Mouse (Mus musculus) hindbrain, embryonic 10.5 days (tissue): ENCODE measurements at regions not wholly inside any gene's neighbourhood (a gene's known extent, or its start where the extent isn't known, plus 50 kb on each side); places are given as distances from the start of the nearest gene placed in this dataset.
A peak's percentile ranks its signal among the peaks of the same experiment; 100 is the strongest.
"Not testable (repeated sequence)": the region's sequence is repeated elsewhere in the genome, so short reads cannot be mapped to it uniquely, and the experiment has no call there.

Source experiments
- DNase-seq: peaks from one replicate; pipeline ENCODE4 v3.0.0-alpha.2; 2017; ENCODE audit warnings: low spot score
- H3K27ac ChIP-seq: fragments of 300-500 bp; sonication (generic); 2 replicates; pipeline ENCODE4 v1.5.1; 2016; ENCODE audit warnings: mild to moderate bottlenecking, moderate library complexity
- H3K27me3 ChIP-seq: fragments of 300-500 bp; sonication (generic); 2 replicates; pipeline ENCODE4 v1.6.1; 2016; ENCODE audit warnings: mild to moderate bottlenecking; ENCODE audit not compliant: poor library complexity, insufficient read depth, severe bottlenecking
- H3K36me3 ChIP-seq: fragments of 300-500 bp; sonication (generic); 2 replicates; pipeline ENCODE4 v1.6.1; 2016; ENCODE audit warnings: mild to moderate bottlenecking, moderate library complexity
- H3K4me1 ChIP-seq: fragments of 300-500 bp; sonication (generic); replicated peaks from 2 replicates; pipeline ENCODE4 v1.6.1; 2016; ENCODE audit warnings: mild to moderate bottlenecking
- H3K4me3 ChIP-seq: fragments of 300-500 bp; sonication (generic); 2 replicates; pipeline ENCODE4 v1.5.1; 2016; ENCODE audit warnings: mild to moderate bottlenecking, moderate library complexity
- H3K9me3 ChIP-seq: fragments of 300-500 bp; sonication (generic); 2 replicates; pipeline ENCODE4 v1.6.1; 2016; ENCODE audit warnings: mild to moderate bottlenecking, moderate library complexity
- WGBS: fragments of 180-500 bp; shearing (Covaris S2); methylation state at CpG from one replicate; pipeline ENCODE4 v1.1.7; 2016; 5-methylcytosine and 5-hydroxymethylcytosine counted together

DNA sequence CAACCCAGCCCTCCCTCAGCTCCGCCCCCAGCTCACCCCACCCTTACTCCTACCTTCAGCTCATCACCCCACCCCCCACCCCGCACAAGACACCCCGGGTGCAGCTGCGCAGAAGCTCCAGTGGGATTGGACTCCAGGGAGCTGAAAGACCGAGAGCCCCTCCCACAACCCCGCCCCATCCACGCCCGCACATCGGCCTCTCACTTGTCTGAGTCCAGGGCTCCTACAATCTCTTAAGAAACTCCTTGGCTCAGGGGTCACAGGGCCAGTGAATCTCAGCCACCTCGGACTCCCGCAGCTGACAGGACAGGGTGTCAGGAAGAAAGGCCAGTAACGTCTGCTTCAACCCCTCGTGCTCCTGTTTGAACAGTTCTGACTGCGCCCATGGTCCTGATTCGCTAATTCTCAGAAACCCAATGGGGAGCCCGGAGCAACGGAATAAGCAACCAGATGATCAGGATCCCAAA, 120.7 kb downstream of the Map1s start:
- H3K9me3 ChIP-seq, H3K27ac ChIP-seq, H3K4me1 ChIP-seq, H3K36me3 ChIP-seq, H3K27me3 ChIP-seq: not testable (repeated sequence)
- peak; percentile 36 for DNase-seq
- WGBS, result 6% methylated on average over 17 of the region's 17 CpGs
- H3K4me3 ChIP-seq, result peak overlapping the region; percentile 38

DNA sequence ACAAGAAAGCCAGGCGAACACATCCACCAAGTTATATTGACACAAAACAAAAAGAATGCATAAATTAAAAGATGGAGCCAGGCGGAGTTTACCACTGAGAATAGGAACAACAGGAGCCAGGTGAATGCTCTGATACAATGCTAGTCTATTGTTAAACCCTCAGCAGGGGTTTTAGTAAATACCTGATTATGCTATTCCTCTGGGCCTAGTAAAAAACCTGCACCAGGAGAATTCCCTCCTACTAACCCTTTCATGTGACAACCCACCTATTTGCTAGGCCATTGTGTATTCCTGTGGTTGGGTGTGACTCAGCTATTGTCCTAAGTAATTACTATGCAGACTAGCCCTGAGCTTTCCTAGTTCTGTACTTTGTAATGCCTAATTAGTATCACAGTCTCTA, 122.8 kb downstream of the Map1s start:
- H3K9me3 ChIP-seq, H3K27ac ChIP-seq, H3K4me1 ChIP-seq, H3K27me3 ChIP-seq, H3K36me3 ChIP-seq, H3K4me3 ChIP-seq, DNase-seq: not testable (repeated sequence)
- WGBS, result 85% methylated on average over 2 of the region's 2 CpGs
